Mouse (Mus musculus): ENCODE data around the gene Gars. TPM values are rescaled to one million over a fixed set of nuclear protein-coding genes. Genes with fewer than 3 reads are reported as not detected.

Gars gene
- polyA plus RNA-seq, 1 experiment: not detected

- WGBS: 88% methylated on average over 2 of the region's 2 CpGs
- no peak overlapping the region for H3K4me3 ChIP-seq (ENCODE audit: insufficient read depth, low read depth, low read length)
- no peak for TF ChIP-seq CTCF (IDR thresholded peaks at IDR 0.05; ENCODE audit: insufficient read depth, low read depth, low read length)
- no peak for TF ChIP-seq POLR2A (IDR thresholded peaks at IDR 0.05; ENCODE audit: insufficient read depth, low read depth, low read length)
- peaks cover 4% of the 10 kb centered on the region; the same call in 1 of the 2 replicates for H3K4me1 ChIP-seq (ENCODE audit: control insufficient read depth, insufficient read depth, low read length)
- H3K27ac ChIP-seq (ENCODE audit: insufficient read depth, low read depth, low read length): no peak overlapping the region
Measured at GRCm38 (mm10) chr6:55065903-55066302, 28.1 kb downstream of the Gars start.

GRCm38 (mm10) chr6:55076561-55077255 is 38.9 kb downstream of the Gars start:
- WGBS: 55% methylated on average over 4 of the region's 4 CpGs
- no peak for TF ChIP-seq CTCF (IDR thresholded peaks at IDR 0.05; ENCODE audit: insufficient read depth, low read depth, low read length)
- no peak for TF ChIP-seq POLR2A (IDR thresholded peaks at IDR 0.05; ENCODE audit: insufficient read depth, low read depth, low read length)
- Histone ChIP-seq H3K4me1 (ENCODE audit: control insufficient read depth, insufficient read depth, low read length) (no peaks in the 10 kb centered on the region), H3K27ac (ENCODE audit: insufficient read depth, low read depth, low read length) (no peak overlapping the region), H3K4me3 (ENCODE audit: insufficient read depth, low read depth, low read length) (no peak overlapping the region)

- H3K4me1 ChIP-seq (ENCODE audit: control insufficient read depth, insufficient read depth, low read length): no peaks in the 10 kb centered on the region
- H3K27ac ChIP-seq (ENCODE audit: insufficient read depth, low read depth, low read length): no peak overlapping the region
- H3K4me3 ChIP-seq (ENCODE audit: insufficient read depth, low read depth, low read length): no peak overlapping the region
- 96% methylated on average over 3 of the region's 3 CpGs for WGBS
- TF ChIP-seq CTCF (IDR thresholded peaks at IDR 0.05; ENCODE audit: insufficient read depth, low read depth, low read length) (no peak), POLR2A (IDR thresholded peaks at IDR 0.05; ENCODE audit: insufficient read depth, low read depth, low read length) (no peak)
Measured at GRCm38 (mm10) chr6:55081379-55081778, 43.6 kb downstream of the Gars start.

- Histone ChIP-seq H3K4me1 (ENCODE audit: control insufficient read depth, insufficient read depth, low read length) (no peaks in the 10 kb centered on the region), H3K27ac (ENCODE audit: insufficient read depth, low read depth, low read length) (no peak overlapping the region), H3K4me3 (ENCODE audit: insufficient read depth, low read depth, low read length) (no peak overlapping the region)
- no peak for TF ChIP-seq POLR2A (IDR thresholded peaks at IDR 0.05; ENCODE audit: insufficient read depth, low read depth, low read length)
- TF ChIP-seq CTCF (IDR thresholded peaks at IDR 0.05; ENCODE audit: insufficient read depth, low read depth, low read length): no peak
- 62% methylated on average over 7 of the region's 7 CpGs for WGBS
Measured at GRCm38 (mm10) chr6:55082261-55083051, 44.6 kb downstream of the Gars start.

- Histone ChIP-seq H3K27ac (ENCODE audit: insufficient read depth, low read depth, low read length) (no peak overlapping the region), H3K4me3 (ENCODE audit: insufficient read depth, low read depth, low read length) (no peak overlapping the region), H3K4me1 (ENCODE audit: control insufficient read depth, insufficient read depth, low read length) (no peaks in the 10 kb centered on the region)
- 66% methylated on average over 4 of the region's 4 CpGs for WGBS
- TF ChIP-seq POLR2A (IDR thresholded peaks at IDR 0.05; ENCODE audit: insufficient read depth, low read depth, low read length) (no peak), CTCF (IDR thresholded peaks at IDR 0.05; ENCODE audit: insufficient read depth, low read depth, low read length) (no peak)
Measured at GRCm38 (mm10) chr6:55087355-55087754, 49.5 kb downstream of the Gars start.

GRCm38 (mm10) chr6:55090639-55091038 is 52.8 kb downstream of the Gars start:
- H3K4me3 ChIP-seq (ENCODE audit: insufficient read depth, low read depth, low read length): no peak overlapping the region
- WGBS: 57% methylated on average over 4 of the region's 4 CpGs
- peaks cover 13% of the 10 kb centered on the region for H3K4me1 ChIP-seq (ENCODE audit: control insufficient read depth, insufficient read depth, low read length)
- TF ChIP-seq POLR2A (IDR thresholded peaks at IDR 0.05; ENCODE audit: insufficient read depth, low read depth, low read length) (no peak), CTCF (IDR thresholded peaks at IDR 0.05; ENCODE audit: insufficient read depth, low read depth, low read length) (no peak)
- H3K27ac ChIP-seq (ENCODE audit: insufficient read depth, low read depth, low read length): no peak overlapping the region

GRCm38 (mm10) chr6:55091396-55091795 is 53.6 kb downstream of the Gars start:
- 92% methylated on average over 9 of the region's 9 CpGs for WGBS

GRCm38 (mm10) chr6:55093431-55094146 is 55.8 kb downstream of the Gars start:
- no peak overlapping the region for H3K4me3 ChIP-seq (ENCODE audit: insufficient read depth, low read depth, low read length)
- no peak overlapping the region for H3K27ac ChIP-seq (ENCODE audit: insufficient read depth, low read depth, low read length)
- TF ChIP-seq POLR2A (IDR thresholded peaks at IDR 0.05; ENCODE audit: insufficient read depth, low read depth, low read length) (no peak), CTCF (IDR thresholded peaks at IDR 0.05; ENCODE audit: insufficient read depth, low read depth, low read length) (no peak)
- WGBS: 63% methylated on average over 6 of the region's 6 CpGs
- H3K4me1 ChIP-seq (ENCODE audit: control insufficient read depth, insufficient read depth, low read length): peaks cover 23% of the 10 kb centered on the region

More at GRCm38 (mm10) chr6:55091396-55091795, 53.6 kb downstream of the Gars start:
- Histone ChIP-seq H3K27ac (ENCODE audit: insufficient read depth, low read depth, low read length) (no peak overlapping the region), H3K4me1 (ENCODE audit: control insufficient read depth, insufficient read depth, low read length) (peaks cover 13% of the 10 kb centered on the region), H3K4me3 (ENCODE audit: insufficient read depth, low read depth, low read length) (no peak overlapping the region)
- TF ChIP-seq CTCF (IDR thresholded peaks at IDR 0.05; ENCODE audit: insufficient read depth, low read depth, low read length) (no peak), POLR2A (IDR thresholded peaks at IDR 0.05; ENCODE audit: insufficient read depth, low read depth, low read length) (no peak)

Data from olfactory bulb, adult 2 months (tissue).